Mouse (Mus musculus) T-helper 17 cell (primary cell): Measurements from ENCODE around the gene Chrna9.

ENCODE experiments used
- in situ Hi-C, 2 experiments: fragments of 300-600 bp; cut with MboI, MseI; formaldehyde crosslinking; loops; 1 replicate in 1 of 2; 2 replicates in 1 of 2; pipeline ENCODE4 v1.15.1; 2025; ENCODE audit warnings: high pct_unique_total_duplicates in 2 of 2

The Chrna9 gene

DNA sequence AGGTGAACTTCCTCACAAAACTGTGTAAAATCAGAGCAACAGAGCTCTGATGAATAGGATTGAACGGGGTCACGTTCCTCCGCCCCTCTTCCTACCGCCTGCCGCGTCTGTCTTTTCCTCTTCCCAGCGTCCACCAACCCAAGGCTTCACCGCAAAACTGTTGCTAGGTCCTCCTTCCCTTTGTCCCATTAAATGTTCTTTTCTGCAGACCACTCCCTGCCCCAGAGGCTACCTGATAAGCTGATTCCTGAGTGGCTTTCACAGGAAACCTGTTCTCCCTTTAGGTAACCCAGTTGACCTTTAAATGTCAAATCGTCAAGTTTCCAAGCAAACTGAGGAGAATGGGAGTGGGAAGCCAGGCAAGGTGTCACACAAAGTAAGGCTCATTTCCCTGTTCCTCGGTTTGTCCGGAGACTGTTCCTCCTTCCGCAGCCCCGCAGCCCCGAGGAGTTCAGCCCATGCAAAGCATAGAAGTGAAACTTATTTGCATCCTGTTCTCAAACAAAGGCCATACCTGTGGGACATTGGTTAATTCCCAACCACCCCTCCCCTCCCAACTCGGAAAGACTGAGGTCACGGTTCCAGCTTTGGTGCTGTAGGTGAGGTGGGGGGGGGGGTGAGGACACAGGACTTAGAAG is 70.4 kb downstream of the Chrna9 start:
- in situ Hi-C loops: no loop called here

DNA sequence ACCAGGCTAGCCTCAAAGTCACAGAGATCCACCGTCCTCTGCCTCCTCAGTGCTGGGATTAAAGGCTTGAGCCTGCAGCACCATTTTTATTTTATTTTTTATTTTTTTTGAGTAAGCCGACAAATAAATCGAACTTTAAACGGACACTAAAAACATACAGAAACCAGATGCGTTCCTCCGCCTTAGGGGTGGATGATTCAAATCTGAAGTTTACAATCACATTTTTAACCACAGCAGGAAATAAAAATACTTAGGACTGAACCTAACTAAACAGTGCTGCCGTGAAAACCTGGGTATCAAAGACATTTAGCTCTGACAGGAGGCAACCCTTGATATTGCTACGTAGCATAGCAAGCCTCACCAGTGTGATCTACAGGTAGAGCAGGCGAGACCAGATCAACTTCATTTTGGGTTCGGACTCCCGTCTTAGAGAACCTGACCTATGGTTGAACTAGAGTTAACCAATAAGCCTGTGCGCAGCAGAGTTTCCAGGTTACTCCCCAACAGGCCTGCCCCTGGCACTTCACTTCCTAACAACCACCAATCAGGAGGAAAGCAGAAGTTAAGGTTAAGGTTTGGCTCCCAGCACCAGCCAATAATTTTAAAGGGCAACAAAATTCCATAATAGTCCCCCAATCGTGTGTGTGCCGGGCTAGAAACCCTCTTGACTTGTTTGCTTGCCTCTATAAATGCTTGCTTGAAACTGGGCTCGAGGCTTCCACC is 73.7 kb downstream of the Chrna9 start:
- in situ Hi-C loops: no loop called here

DNA sequence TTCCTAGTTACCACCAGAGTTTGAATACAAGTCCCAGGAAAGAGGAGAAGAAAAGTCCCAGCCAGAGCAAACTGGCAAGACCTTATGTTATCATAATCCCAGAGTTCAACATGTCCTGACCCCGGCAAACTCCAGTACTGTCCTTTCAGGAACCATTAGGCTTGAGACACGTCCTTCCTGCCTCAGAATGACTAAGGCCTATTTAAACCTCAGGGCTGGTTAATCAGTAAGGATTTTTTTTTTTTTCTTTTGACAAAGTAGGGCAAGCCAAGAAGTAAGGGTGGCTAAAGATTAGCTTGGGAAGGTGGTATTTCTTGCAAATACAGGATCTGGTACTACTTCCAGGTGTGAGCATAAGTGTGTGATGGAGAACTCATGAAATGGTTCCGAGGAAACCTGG is 79.3 kb downstream of the Chrna9 start:
- in situ Hi-C loops: no loop called here

- in situ Hi-C loops: no loop called here
Measured at GRCm38 (mm10) chr5:66014437-66014836, 79.7 kb downstream of the Chrna9 start.

DNA sequence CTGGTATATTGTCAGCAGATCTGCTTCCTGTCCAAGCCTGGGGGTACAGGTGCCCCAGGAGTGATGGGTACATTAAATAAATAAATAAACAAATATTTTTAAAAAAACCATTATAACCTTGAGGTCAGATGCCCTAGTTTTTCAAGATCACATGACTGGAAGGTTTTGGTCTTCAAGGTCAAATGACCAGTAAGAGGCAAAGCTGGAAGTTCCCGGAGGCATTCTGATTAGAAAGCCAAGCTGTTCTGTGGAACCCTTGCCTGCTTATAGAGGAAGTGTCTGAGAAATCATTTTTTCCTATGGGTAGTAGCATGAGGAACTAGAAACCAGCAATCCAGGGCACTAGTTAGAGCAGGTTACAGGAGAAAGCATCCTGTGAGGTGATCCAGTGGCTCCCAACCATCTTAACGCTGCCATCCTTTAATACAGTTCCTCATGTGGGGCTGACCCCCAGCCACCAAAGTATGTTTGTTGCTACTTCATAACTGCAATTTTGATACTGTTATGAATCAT is 80.8 kb downstream of the Chrna9 start:
- in situ Hi-C loops: no loop called here

DNA sequence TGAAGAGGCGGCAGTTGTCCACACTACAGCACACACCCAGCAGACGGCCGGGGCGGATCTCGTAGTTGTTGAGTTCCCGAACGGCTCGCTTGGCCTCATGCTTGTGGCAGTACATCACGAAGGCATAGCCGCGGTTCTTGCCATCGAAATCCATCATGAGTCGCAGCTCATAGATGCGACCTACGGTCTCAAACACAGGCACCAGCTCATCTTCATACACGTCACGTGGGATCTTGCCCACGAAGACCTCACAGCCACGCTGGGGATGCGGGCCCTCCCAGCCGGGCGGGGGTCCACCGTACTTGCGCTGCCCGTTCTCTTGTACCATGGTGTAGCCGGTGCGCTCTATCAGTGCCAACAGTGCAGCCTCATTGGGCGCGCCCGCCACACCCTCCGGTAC is 92.1 kb downstream of the Chrna9 start:
- in situ Hi-C loops: no loop called here
